Mouse (Mus musculus) adrenal gland, postnatal 14 days (tissue): Measurements from ENCODE around the gene Vav3. TPM values are rescaled to one million over a fixed set of nuclear protein-coding genes. Genes with fewer than 3 reads are reported as not detected.

Source experiments
- DNase-seq: peaks from one replicate; pipeline ENCODE4 v3.0.0; 2021; ENCODE audit warnings: mixed read lengths
- total RNA-seq: library from RNA; stranded (reverse); gene quantifications from 2 replicates; pipeline ENCODE4 v1.2.3, GENCODE M21; 2021

Gene Vav3
- total RNA-seq, 1 experiment from 2014 or later: 5.6 TPM

- DNase-seq: no peak
Observed at GRCm38 (mm10) chr3:109352690-109353089, 12.2 kb downstream of the Vav3 start.

GRCm38 (mm10) chr3:109353814-109354213 is 13.4 kb downstream of the Vav3 start:
- no peak for DNase-seq

- DNase-seq: no peak
Observed at GRCm38 (mm10) chr3:109355158-109355557, 14.7 kb downstream of the Vav3 start.

- DNase-seq: no peak
Observed at GRCm38 (mm10) chr3:109360746-109361145, 20.3 kb downstream of the Vav3 start.

GRCm38 (mm10) chr3:109361882-109362281 is 21.4 kb downstream of the Vav3 start:
- DNase-seq: peak; percentile 21

- DNase-seq: no peak
Observed at GRCm38 (mm10) chr3:109362310-109362709, 21.9 kb downstream of the Vav3 start.

GRCm38 (mm10) chr3:109363522-109363921 is 23.1 kb downstream of the Vav3 start:
- DNase-seq: no peak

- DNase-seq: no peak
Observed at GRCm38 (mm10) chr3:109365875-109366274, 25.4 kb downstream of the Vav3 start.

- DNase-seq: peak; percentile 25
Observed at GRCm38 (mm10) chr3:109366411-109366851, 26.0 kb downstream of the Vav3 start.

GRCm38 (mm10) chr3:109368383-109369289 is 28.2 kb downstream of the Vav3 start:
- DNase-seq: no peak

GRCm38 (mm10) chr3:109371576-109371975 is 31.1 kb downstream of the Vav3 start:
- DNase-seq: no peak

- no peak for DNase-seq
Observed at GRCm38 (mm10) chr3:109372678-109373077, 32.2 kb downstream of the Vav3 start.

GRCm38 (mm10) chr3:109378278-109378677 is 37.8 kb downstream of the Vav3 start:
- no peak for DNase-seq

- no peak for DNase-seq
Observed at GRCm38 (mm10) chr3:109378684-109379083, 38.2 kb downstream of the Vav3 start.

GRCm38 (mm10) chr3:109388730-109389129 is 48.3 kb downstream of the Vav3 start:
- DNase-seq: no peak

- DNase-seq: no peak
Observed at GRCm38 (mm10) chr3:109401527-109401926, 61.1 kb downstream of the Vav3 start.

GRCm38 (mm10) chr3:109411294-109411693 is 70.8 kb downstream of the Vav3 start:
- peak; percentile 36 for DNase-seq

- DNase-seq: no peak
Observed at GRCm38 (mm10) chr3:109420403-109420802, 80.0 kb downstream of the Vav3 start.

GRCm38 (mm10) chr3:109421019-109421418 is 80.6 kb downstream of the Vav3 start:
- no peak for DNase-seq

- no peak for DNase-seq
Observed at GRCm38 (mm10) chr3:109423440-109424079, 83.1 kb downstream of the Vav3 start.

GRCm38 (mm10) chr3:109431285-109431684 is 90.8 kb downstream of the Vav3 start:
- DNase-seq: no peak

- DNase-seq: no peak
Observed at GRCm38 (mm10) chr3:109438552-109438951, 98.1 kb downstream of the Vav3 start.

- no peak for DNase-seq
Observed at GRCm38 (mm10) chr3:109439253-109439652, 98.8 kb downstream of the Vav3 start.
